Mouse (Mus musculus): ENCODE results near the gene Actr5. TPM values are rescaled to one million over a fixed set of nuclear protein-coding genes. Genes with fewer than 3 reads are reported as not detected.

Gene Actr5
- polyA plus RNA-seq, 1 experiment = not detected

DNA sequence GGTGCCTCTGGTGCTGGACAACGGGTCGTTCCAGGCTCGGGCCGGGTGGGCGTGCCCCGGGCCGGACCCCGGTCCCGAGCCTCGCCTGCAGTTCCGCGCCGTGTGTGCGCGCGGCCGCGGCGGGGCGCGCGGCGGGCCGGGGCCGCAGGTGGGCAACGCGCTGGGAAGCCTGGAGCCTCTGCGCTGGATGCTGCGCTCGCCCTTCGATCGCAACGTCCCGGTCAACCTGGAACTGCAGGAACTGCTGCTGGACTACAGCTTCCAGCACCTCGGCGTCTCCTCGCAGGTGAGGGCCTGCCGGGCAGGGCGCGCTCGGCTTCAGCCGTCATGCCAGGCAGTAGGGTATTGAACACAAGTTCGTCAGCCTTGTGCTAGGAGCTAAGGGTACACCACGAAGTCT lies 543 bp downstream of the Actr5 start:
- peaks cover 4% of the 10 kb centered on the region for H3K4me1 ChIP-seq (ENCODE audit: control insufficient read depth, insufficient read depth, low read length)
- peak overlapping the region; percentile 91 for H3K27ac ChIP-seq (ENCODE audit: insufficient read depth, low read depth, low read length)
- under 1% methylated on average over 44 of the region's 44 CpGs for WGBS
- H3K4me3 ChIP-seq (ENCODE audit: insufficient read depth, low read depth, low read length) = peak overlapping the region; percentile 87
- TF ChIP-seq CTCF (IDR thresholded peaks at IDR 0.05; ENCODE audit: insufficient read depth, low read depth, low read length) (no peak), POLR2A (IDR thresholded peaks at IDR 0.05; ENCODE audit: insufficient read depth, low read depth, low read length) (no peak)

DNA sequence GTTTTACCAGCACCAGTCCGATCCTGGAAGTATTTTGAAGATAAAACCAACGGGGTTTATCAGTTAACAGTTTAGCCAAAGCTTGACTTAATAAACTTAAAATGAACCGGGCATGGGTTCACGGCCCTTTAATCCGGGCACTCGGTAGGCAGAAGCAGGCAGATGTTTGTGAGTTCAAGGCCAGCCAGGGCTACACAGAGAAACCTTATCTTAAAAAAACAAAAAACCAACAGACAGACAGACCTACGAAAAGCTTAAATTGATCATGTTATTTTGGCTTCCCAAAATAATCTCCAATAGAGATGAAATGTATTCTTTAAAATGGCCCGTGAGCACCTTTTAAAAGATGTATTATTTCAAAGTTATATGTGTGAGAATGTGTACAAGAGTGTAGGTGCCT lies 1.0 kb downstream of the Actr5 start:
- TF ChIP-seq CTCF (IDR thresholded peaks at IDR 0.05; ENCODE audit: insufficient read depth, low read depth, low read length) = no peak
- TF ChIP-seq POLR2A (IDR thresholded peaks at IDR 0.05; ENCODE audit: insufficient read depth, low read depth, low read length) = no peak
- no peak overlapping the region for H3K27ac ChIP-seq (ENCODE audit: insufficient read depth, low read depth, low read length)
- H3K4me1 ChIP-seq (ENCODE audit: control insufficient read depth, insufficient read depth, low read length) = peaks cover 4% of the 10 kb centered on the region
- peak overlapping the region; percentile 87 for H3K4me3 ChIP-seq (ENCODE audit: insufficient read depth, low read depth, low read length)
- WGBS = 32% methylated on average over 8 of the region's 8 CpGs

DNA sequence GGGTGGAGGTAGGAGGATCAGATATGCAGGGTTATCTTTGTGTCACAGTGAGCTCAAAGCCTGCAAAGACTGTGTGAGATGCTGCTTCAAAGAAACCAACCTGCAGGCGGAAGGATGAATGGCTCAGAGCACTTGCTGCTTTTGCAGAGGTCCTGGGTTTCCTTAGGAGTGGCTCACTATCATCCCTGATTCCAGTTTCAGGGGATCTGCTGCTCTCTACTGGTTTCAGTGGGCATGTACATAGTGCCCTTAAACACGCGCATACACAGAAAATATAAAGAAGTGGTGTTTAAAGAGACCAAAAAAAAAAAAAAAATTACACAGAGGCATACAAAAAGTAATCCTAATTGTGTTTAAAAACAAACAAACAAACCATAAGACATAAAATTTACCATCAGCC lies 4.2 kb downstream of the Actr5 start:
- H3K4me3 ChIP-seq (ENCODE audit: insufficient read depth, low read depth, low read length) = no peak overlapping the region
- TF ChIP-seq POLR2A (IDR thresholded peaks at IDR 0.05; ENCODE audit: insufficient read depth, low read depth, low read length) = no peak
- TF ChIP-seq CTCF (IDR thresholded peaks at IDR 0.05; ENCODE audit: insufficient read depth, low read depth, low read length) = no peak
- WGBS = 48% methylated on average over 3 of the region's 3 CpGs
- no peak overlapping the region for H3K27ac ChIP-seq (ENCODE audit: insufficient read depth, low read depth, low read length)
- H3K4me1 ChIP-seq (ENCODE audit: control insufficient read depth, insufficient read depth, low read length) = peaks cover 8% of the 10 kb centered on the region

DNA sequence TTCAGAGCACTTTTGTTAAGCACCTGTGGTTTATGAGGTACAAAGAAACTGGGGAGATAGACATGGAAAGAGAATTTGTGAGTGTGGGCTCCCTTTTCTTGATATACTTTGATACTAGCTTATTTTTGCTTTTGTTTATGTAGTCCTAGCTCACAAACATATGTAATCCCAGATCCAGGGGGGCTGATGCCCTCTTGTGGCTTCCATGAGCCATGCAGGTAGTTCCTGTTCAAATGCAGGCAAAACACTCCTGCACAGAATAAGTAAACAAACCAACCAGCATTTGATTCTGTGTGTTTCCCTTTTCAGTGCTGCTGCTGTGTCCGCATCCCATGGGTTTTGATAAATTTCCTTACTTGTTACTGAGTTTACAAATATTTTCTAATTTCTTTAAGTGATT lies 4.7 kb downstream of the Actr5 start:
- TF ChIP-seq CTCF (IDR thresholded peaks at IDR 0.05; ENCODE audit: insufficient read depth, low read depth, low read length) (no peak), POLR2A (IDR thresholded peaks at IDR 0.05; ENCODE audit: insufficient read depth, low read depth, low read length) (no peak)
- H3K4me1 ChIP-seq (ENCODE audit: control insufficient read depth, insufficient read depth, low read length) = peaks cover 8% of the 10 kb centered on the region
- H3K4me3 ChIP-seq (ENCODE audit: insufficient read depth, low read depth, low read length) = no peak overlapping the region
- WGBS = 50% methylated on average over 1 of the region's 1 CpGs
- no peak overlapping the region for H3K27ac ChIP-seq (ENCODE audit: insufficient read depth, low read depth, low read length)

DNA sequence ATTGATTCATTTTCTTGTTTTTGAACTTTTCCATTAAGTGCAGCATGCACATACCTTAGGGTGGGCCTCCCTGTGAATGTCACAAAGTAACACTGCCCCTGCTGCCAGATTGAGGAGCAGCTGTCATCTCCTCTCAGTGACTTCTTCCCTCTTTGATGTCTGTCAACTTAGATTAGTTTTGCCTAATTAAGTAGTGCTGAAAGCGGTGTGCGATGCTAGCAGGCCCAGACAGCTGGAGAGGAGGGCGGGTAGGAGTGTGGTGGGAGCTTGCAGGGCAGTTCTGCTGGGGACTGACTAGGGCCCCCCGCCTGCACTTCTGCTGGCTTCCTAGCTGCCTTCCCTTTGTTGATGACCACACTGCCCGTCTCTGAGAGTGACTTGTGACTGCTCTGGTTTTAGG lies 7.2 kb downstream of the Actr5 start:
- 0 out of 2 replicates have a peak, but pooled peaks cover 4% of the 10 kb centered on the region for H3K4me1 ChIP-seq (ENCODE audit: control insufficient read depth, insufficient read depth, low read length)
- TF ChIP-seq POLR2A (IDR thresholded peaks at IDR 0.05; ENCODE audit: insufficient read depth, low read depth, low read length) (no peak), CTCF (IDR thresholded peaks at IDR 0.05; ENCODE audit: insufficient read depth, low read depth, low read length) (no peak)
- no peak overlapping the region for H3K4me3 ChIP-seq (ENCODE audit: insufficient read depth, low read depth, low read length)
- WGBS = 80% methylated on average over 5 of the region's 5 CpGs
- H3K27ac ChIP-seq (ENCODE audit: insufficient read depth, low read depth, low read length) = no peak overlapping the region

DNA sequence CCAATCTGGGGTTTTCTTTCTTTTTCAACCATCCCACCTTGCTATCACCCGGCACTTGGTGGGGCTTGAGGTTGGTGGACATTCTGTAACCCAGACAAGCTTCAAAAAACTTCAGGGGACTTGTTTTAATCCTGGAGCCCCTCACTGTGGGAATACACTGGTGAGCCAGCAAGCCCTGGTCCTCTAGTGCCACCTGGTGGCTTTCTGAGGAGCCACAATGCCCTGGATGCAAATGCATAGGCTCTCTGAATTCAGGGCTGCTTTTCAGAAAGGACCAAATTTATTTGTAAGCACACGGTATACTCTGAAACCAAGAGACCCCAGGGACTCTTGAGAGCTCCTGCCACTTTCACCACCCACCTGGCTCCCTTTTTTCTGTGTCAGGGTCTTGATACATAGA lies 17.2 kb downstream of the Actr5 start:
- Histone ChIP-seq H3K4me1 (ENCODE audit: control insufficient read depth, insufficient read depth, low read length) (peaks cover 9% of the 10 kb centered on the region; the same call in 1 of the 2 replicates), H3K4me3 (ENCODE audit: insufficient read depth, low read depth, low read length) (no peak overlapping the region), H3K27ac (ENCODE audit: insufficient read depth, low read depth, low read length) (no peak overlapping the region)
- no peak for TF ChIP-seq POLR2A (IDR thresholded peaks at IDR 0.05; ENCODE audit: insufficient read depth, low read depth, low read length)
- peak; percentile 78 for TF ChIP-seq CTCF (IDR thresholded peaks at IDR 0.05; ENCODE audit: insufficient read depth, low read depth, low read length)
- 6% methylated on average over 2 of the region's 2 CpGs for WGBS

DNA sequence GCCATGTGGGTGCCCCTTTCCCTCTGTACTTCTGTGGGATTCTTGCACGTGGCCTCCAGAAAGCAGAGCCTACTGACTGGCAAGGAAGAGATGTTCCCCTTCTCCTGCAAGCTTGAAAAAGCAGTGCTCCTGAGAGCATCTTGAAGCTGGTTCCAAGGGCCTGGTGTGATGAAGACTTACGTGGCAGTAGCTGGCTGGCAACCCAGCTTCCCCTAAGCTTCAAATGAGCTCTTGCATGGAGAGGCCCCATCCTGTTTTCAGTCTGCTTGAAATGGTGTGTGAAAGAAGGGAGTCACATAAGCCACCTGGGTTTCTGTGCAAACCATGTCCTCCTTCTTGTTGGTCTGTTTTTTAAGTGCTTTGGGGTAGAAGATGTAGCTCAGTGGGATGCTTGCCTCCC lies 17.9 kb downstream of the Actr5 start:
- Histone ChIP-seq H3K4me1 (ENCODE audit: control insufficient read depth, insufficient read depth, low read length) (peaks cover 9% of the 10 kb centered on the region; the same call in 1 of the 2 replicates), H3K27ac (ENCODE audit: insufficient read depth, low read depth, low read length) (no peak overlapping the region), H3K4me3 (ENCODE audit: insufficient read depth, low read depth, low read length) (no peak overlapping the region)
- TF ChIP-seq POLR2A (IDR thresholded peaks at IDR 0.05; ENCODE audit: insufficient read depth, low read depth, low read length) (no peak), CTCF (IDR thresholded peaks at IDR 0.05; ENCODE audit: insufficient read depth, low read depth, low read length) (no peak)
- WGBS = 84% methylated on average over 2 of the region's 2 CpGs

DNA sequence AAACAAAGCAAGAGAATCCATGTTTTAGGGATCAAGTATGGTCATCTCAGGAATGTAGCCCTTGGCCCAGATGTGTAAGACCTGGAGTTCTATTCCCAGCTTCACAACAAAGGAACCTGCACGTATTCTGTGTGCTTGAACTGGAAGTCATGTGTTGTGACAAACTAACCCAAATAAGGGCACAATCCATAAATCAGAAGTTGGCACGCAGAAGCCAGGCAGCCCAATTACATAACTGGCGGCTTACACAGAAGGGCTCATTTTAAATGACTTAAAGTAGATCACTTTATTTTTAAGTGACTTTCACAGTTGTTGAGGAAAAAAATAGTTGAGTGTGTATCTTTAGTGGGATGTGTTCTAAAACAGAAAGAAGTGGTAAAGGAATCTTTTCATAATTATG lies 19.1 kb downstream of the Actr5 start:
- 75% methylated on average over 3 of the region's 3 CpGs for WGBS
- no peak for TF ChIP-seq CTCF (IDR thresholded peaks at IDR 0.05; ENCODE audit: insufficient read depth, low read depth, low read length)
- no peak for TF ChIP-seq POLR2A (IDR thresholded peaks at IDR 0.05; ENCODE audit: insufficient read depth, low read depth, low read length)
- no peak overlapping the region for H3K27ac ChIP-seq (ENCODE audit: insufficient read depth, low read depth, low read length)
- H3K4me1 ChIP-seq (ENCODE audit: control insufficient read depth, insufficient read depth, low read length) = peaks cover 9% of the 10 kb centered on the region; the same call in 1 of the 2 replicates
- no peak overlapping the region for H3K4me3 ChIP-seq (ENCODE audit: insufficient read depth, low read depth, low read length)

DNA sequence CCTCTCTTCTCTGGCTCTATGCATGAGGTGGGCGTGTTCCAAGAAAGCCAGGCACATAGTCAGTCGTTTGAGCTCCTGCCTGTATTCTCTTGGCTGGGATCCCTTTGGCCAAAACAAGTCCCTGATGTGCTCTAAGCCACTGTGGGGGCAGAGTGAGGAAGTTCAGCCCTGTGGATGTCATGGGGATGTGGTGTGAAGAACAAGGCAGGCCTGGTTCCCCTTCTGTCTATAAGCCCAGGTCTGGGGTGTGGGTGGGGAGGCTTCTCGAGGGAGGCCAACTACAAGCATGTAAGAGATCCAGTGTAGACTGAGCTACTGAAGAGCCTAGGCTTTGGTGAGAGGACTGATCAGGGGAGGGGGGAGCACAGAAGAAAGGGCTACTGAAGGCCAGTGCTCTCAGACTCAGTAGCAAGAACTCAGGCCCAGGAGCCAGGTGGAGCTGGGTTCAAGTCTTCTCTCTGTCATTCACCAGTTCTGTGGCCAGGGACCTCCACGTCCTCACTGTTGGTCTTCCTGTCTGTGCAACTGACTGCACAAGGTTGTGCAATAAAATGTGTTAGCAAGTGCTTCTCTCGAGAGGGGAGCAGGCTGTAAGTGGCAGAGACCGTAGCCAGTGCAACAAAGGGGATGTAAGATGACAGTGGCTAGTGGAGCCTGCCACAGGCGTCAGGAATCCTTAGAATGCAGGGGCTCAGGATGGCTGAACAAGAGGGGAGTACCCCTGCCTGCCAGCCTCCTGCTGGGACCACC lies 26.6 kb downstream of the Actr5 start:
- 81% methylated on average over 7 of the region's 7 CpGs for WGBS
- TF ChIP-seq POLR2A (IDR thresholded peaks at IDR 0.05; ENCODE audit: insufficient read depth, low read depth, low read length) (no peak), CTCF (IDR thresholded peaks at IDR 0.05; ENCODE audit: insufficient read depth, low read depth, low read length) (no peak)
- no peak overlapping the region for H3K27ac ChIP-seq (ENCODE audit: insufficient read depth, low read depth, low read length)
- H3K4me3 ChIP-seq (ENCODE audit: insufficient read depth, low read depth, low read length) = no peak overlapping the region
- H3K4me1 ChIP-seq (ENCODE audit: control insufficient read depth, insufficient read depth, low read length) = no peaks in the 10 kb centered on the region

Data from olfactory bulb, adult 2 months (tissue).